Mouse (Mus musculus) neural tube, embryonic 11.5 days (tissue): Measurements from ENCODE around the gene Kcnj9. TPM values are rescaled to one million over a fixed set of nuclear protein-coding genes. Genes with fewer than 3 reads are reported as not detected.

Source experiments
- ATAC-seq: fragments of 200-750 bp; cut with Nextera tagmentation; 2 replicates; pipeline ENCODE4 v1.8.0; 2017; ENCODE audit warnings: moderate number of reproducible peaks, mild to moderate bottlenecking, moderate TSS enrichment, moderate library complexity; ENCODE audit not compliant: insufficient read depth, low FRiP score, low TSS enrichment
- DNase-seq: peaks from one replicate; pipeline ENCODE4 v3.0.0-alpha.2; 2015; ENCODE audit warnings: low spot score
- H3K27ac ChIP-seq: fragments of 300-500 bp; sonication (generic); 2 replicates; pipeline ENCODE4 v1.5.1; 2014; ENCODE audit warnings: low read depth, mild to moderate bottlenecking, low read length
- H3K27me3 ChIP-seq: fragments of 300-500 bp; sonication (generic); 2 replicates; pipeline ENCODE4 v1.6.1; 2014; ENCODE audit warnings: mild to moderate bottlenecking, low read length, mixed read lengths; ENCODE audit not compliant: control insufficient read depth, insufficient read depth
- H3K36me3 ChIP-seq: fragments of 300-500 bp; sonication (generic); 2 replicates; pipeline ENCODE4 v1.6.1; 2014; ENCODE audit warnings: mild to moderate bottlenecking, low read length, moderate library complexity, mixed read lengths; ENCODE audit not compliant: control insufficient read depth, insufficient read depth
- H3K4me1 ChIP-seq: fragments of 300-500 bp; sonication (generic); 2 replicates; pipeline ENCODE4 v1.6.1; 2014; ENCODE audit warnings: low read length, mixed read lengths; ENCODE audit not compliant: control insufficient read depth, insufficient read depth
- H3K4me2 ChIP-seq: fragments of 300-500 bp; sonication (generic); 2 replicates; pipeline ENCODE4 v1.6.1; 2014; ENCODE audit warnings: low read depth, mild to moderate bottlenecking, moderate library complexity
- H3K4me3 ChIP-seq: fragments of 300-500 bp; sonication (generic); 2 replicates; pipeline ENCODE4 v1.5.1; 2014; ENCODE audit warnings: low read depth, low read length
- H3K9ac ChIP-seq: fragments of 300-500 bp; sonication (generic); 2 replicates; pipeline ENCODE4 v1.6.1; 2014; ENCODE audit warnings: mild to moderate bottlenecking, low read length
- H3K9me3 ChIP-seq: fragments of 300-500 bp; sonication (generic); 2 replicates; pipeline ENCODE4 v1.6.1; 2016; ENCODE audit warnings: low read length; ENCODE audit not compliant: control insufficient read depth
- WGBS: fragments of 180-500 bp; shearing (Covaris S2); extraction: QIAGEN DNeasy Blood & Tissue Kit; methylation state at CpG from one replicate; pipeline ENCODE4 v1.1.7; 2014; 5-methylcytosine and 5-hydroxymethylcytosine counted together
- polyA plus RNA-seq: library from polyadenylated mRNA; unstranded; fragments of >200 nt; fragmentation: Nextera tagmentation; extraction: Ambion mirVana; gene quantifications from 2 replicates; pipeline ENCODE4 v1.2.1, GENCODE M21; 2014

Gene Kcnj9
- polyA plus RNA-seq = 0.30 and 0.84 TPM in 2 replicates

GRCm38 (mm10) chr1:172329131-172329530, at the start of gene Kcnj9:
Gene Kcnj9 (minus strand): TSS chr1:172329318.
- WGBS = 31% methylated on average over 9 of the region's 9 CpGs
- H3K4me1 ChIP-seq = peaks cover 7% of the 10 kb centered on the region; the same call in 1 of the 2 replicates
- H3K9ac ChIP-seq = peak within 1 kb of the TSS; percentile 10
- H3K27ac ChIP-seq = no peak within 1 kb of the TSS
- H3K4me2 ChIP-seq = peak within 1 kb of the TSS; percentile 24
- peak; percentile 64; the same call in 1 of the 2 replicates for ATAC-seq
- H3K27me3 ChIP-seq = peaks cover 16% of the 10 kb centered on the region
- H3K4me3 ChIP-seq = no peak within 1 kb of the TSS
- H3K9me3 ChIP-seq = no peaks in the 10 kb centered on the region
- H3K36me3 ChIP-seq = no peaks in the 10 kb centered on the region
- peak; percentile 35 for DNase-seq

GRCm38 (mm10) chr1:172376758-172377458, 47.8 kb upstream of the Kcnj9 start:
- Histone ChIP-seq H3K27me3 (no peaks in the 10 kb centered on the region), H3K27ac (0 out of 2 replicates have a peak overlapping the region, but pooled peaks have one; percentile 53), H3K9me3 (no peaks in the 10 kb centered on the region), H3K4me1 (peaks cover 12% of the 10 kb centered on the region; the same call in 1 of the 2 replicates), H3K4me3 (peak overlapping the region; percentile 94), H3K4me2 (peak overlapping the region; percentile 99), H3K9ac (peak overlapping the region; percentile 79), H3K36me3 (no peaks in the 10 kb centered on the region)
- DNase-seq (peak; percentile 31), ATAC-seq (peak; percentile 71)
- 2% methylated on average over 62 of the region's 62 CpGs for WGBS

- DNase-seq (peak; percentile 98), ATAC-seq (peak; percentile 97)
- H3K9ac ChIP-seq = peak within 1 kb of the TSS; percentile 79
- under 1% methylated on average over 39 of the region's 39 CpGs for WGBS
- no peaks in the 10 kb centered on the region for H3K9me3 ChIP-seq
- peaks cover 12% of the 10 kb centered on the region; the same call in 1 of the 2 replicates for H3K4me1 ChIP-seq
- peak within 1 kb of the TSS; percentile 94 for H3K4me3 ChIP-seq
- peak within 1 kb of the TSS; percentile 99 for H3K4me2 ChIP-seq
- no peaks in the 10 kb centered on the region for H3K36me3 ChIP-seq
- H3K27ac ChIP-seq = 0 out of 2 replicates have a peak within 1 kb of the TSS, but pooled peaks have one; percentile 53
- H3K27me3 ChIP-seq = no peaks in the 10 kb centered on the region
Observed at GRCm38 (mm10) chr1:172376198-172376667, 47.1 kb upstream of the Kcnj9 start, which contains the start of gene Pigm. Gene Pigm (plus strand): TSS chr1:172376546.

GRCm38 (mm10) chr1:172368768-172369418, 39.8 kb upstream of the Kcnj9 start:
- ATAC-seq = no peak
- H3K9me3 ChIP-seq = no peaks in the 10 kb centered on the region
- no peak overlapping the region for H3K9ac ChIP-seq
- no peak overlapping the region for H3K4me3 ChIP-seq
- WGBS = 29% methylated on average over 23 of the region's 23 CpGs
- peak; percentile 65 for DNase-seq
- no peaks in the 10 kb centered on the region; the same call in 1 of the 2 replicates for H3K36me3 ChIP-seq
- no peak overlapping the region for H3K4me2 ChIP-seq
- H3K4me1 ChIP-seq = peaks cover 4% of the 10 kb centered on the region; the same call in 1 of the 2 replicates
- H3K27ac ChIP-seq = no peak overlapping the region
- H3K27me3 ChIP-seq = no peaks in the 10 kb centered on the region

GRCm38 (mm10) chr1:172364684-172365083, 35.6 kb upstream of the Kcnj9 start:
- Histone ChIP-seq H3K27ac (no peak overlapping the region), H3K27me3 (no peaks in the 10 kb centered on the region), H3K4me1 (peaks cover 4% of the 10 kb centered on the region; the same call in 1 of the 2 replicates), H3K4me3 (no peak overlapping the region), H3K9ac (no peak overlapping the region), H3K36me3 (no peaks in the 10 kb centered on the region; the same call in 1 of the 2 replicates), H3K4me2 (no peak overlapping the region), H3K9me3 (no peaks in the 10 kb centered on the region)
- DNase-seq (peak; percentile 68), ATAC-seq (no peak)
- WGBS = 16% methylated on average over 6 of the region's 6 CpGs

GRCm38 (mm10) chr1:172358341-172358740, 29.2 kb upstream of the Kcnj9 start:
- ATAC-seq = no peak
- H3K4me2 ChIP-seq = no peak overlapping the region
- DNase-seq = no peak
- H3K4me1 ChIP-seq = peaks cover 8% of the 10 kb centered on the region
- no peaks in the 10 kb centered on the region for H3K9me3 ChIP-seq
- no peaks in the 10 kb centered on the region for H3K27me3 ChIP-seq
- H3K9ac ChIP-seq = no peak overlapping the region
- WGBS = 80% methylated on average over 10 of the region's 10 CpGs
- no peaks in the 10 kb centered on the region for H3K36me3 ChIP-seq
- H3K4me3 ChIP-seq = no peak overlapping the region
- H3K27ac ChIP-seq = no peak overlapping the region

GRCm38 (mm10) chr1:172357550-172357949, 28.4 kb upstream of the Kcnj9 start:
- no peak overlapping the region for H3K4me3 ChIP-seq
- H3K27me3 ChIP-seq = no peaks in the 10 kb centered on the region
- DNase-seq (peak; percentile 65), ATAC-seq (0 out of 2 replicates have a peak, but pooled peaks have one; percentile 40)
- no peaks in the 10 kb centered on the region for H3K36me3 ChIP-seq
- peaks cover 12% of the 10 kb centered on the region for H3K4me1 ChIP-seq
- H3K9ac ChIP-seq = no peak overlapping the region
- WGBS = 8% methylated on average over 1 of the region's 1 CpGs
- no peak overlapping the region for H3K4me2 ChIP-seq
- no peak overlapping the region for H3K27ac ChIP-seq
- no peaks in the 10 kb centered on the region for H3K9me3 ChIP-seq

- Histone ChIP-seq H3K9me3 (no peaks in the 10 kb centered on the region), H3K4me1 (peaks cover 26% of the 10 kb centered on the region), H3K9ac (no peak overlapping the region), H3K4me2 (no peak overlapping the region), H3K27me3 (no peaks in the 10 kb centered on the region), H3K4me3 (no peak overlapping the region), H3K27ac (no peak overlapping the region), H3K36me3 (no peaks in the 10 kb centered on the region)
- no peak for DNase-seq
- 70% methylated on average over 3 of the region's 3 CpGs for WGBS
- no peak for ATAC-seq
Observed at GRCm38 (mm10) chr1:172355336-172355735, 26.2 kb upstream of the Kcnj9 start.
